Mouse (Mus musculus) midbrain, embryonic 16.5 days (tissue): ENCODE results near the gene Cacnb4. TPM values are rescaled to one million over a fixed set of nuclear protein-coding genes. Genes with fewer than 3 reads are reported as not detected.

ENCODE experiments used
- ATAC-seq: fragments of 200-750 bp; cut with Nextera tagmentation; 2 replicates; pipeline ENCODE4 v1.8.0; 2017; ENCODE audit warnings: moderate TSS enrichment
- H3K27ac ChIP-seq: fragments of 300-500 bp; sonication (generic); 2 replicates; pipeline ENCODE4 v1.5.1; 2014; ENCODE audit warnings: mild to moderate bottlenecking, low read length, mixed read lengths
- H3K27me3 ChIP-seq: fragments of 300-500 bp; sonication (generic); 2 replicates; pipeline ENCODE4 v1.6.1; 2014; ENCODE audit warnings: low read depth, low read length, mixed read lengths; ENCODE audit not compliant: control insufficient read depth, insufficient read depth
- H3K36me3 ChIP-seq: fragments of 300-500 bp; sonication (generic); 2 replicates; pipeline ENCODE4 v1.6.1; 2014; ENCODE audit warnings: mild to moderate bottlenecking, low read length, moderate library complexity, mixed read lengths; ENCODE audit not compliant: control insufficient read depth, insufficient read depth
- H3K4me1 ChIP-seq: fragments of 300-500 bp; sonication (generic); 2 replicates; pipeline ENCODE4 v1.6.1; 2014; ENCODE audit warnings: mild to moderate bottlenecking, low read length, mixed read lengths; ENCODE audit not compliant: control insufficient read depth, insufficient read depth
- H3K4me2 ChIP-seq: fragments of 300-500 bp; sonication (generic); 2 replicates; pipeline ENCODE4 v1.6.1; 2014; ENCODE audit warnings: mild to moderate bottlenecking, low read length, mixed read lengths
- H3K4me3 ChIP-seq: fragments of 300-500 bp; sonication (generic); 2 replicates; pipeline ENCODE4 v1.5.1; 2014; ENCODE audit warnings: low read depth, mild to moderate bottlenecking, low read length, moderate library complexity, mixed read lengths
- H3K9ac ChIP-seq: fragments of 300-500 bp; sonication (generic); 2 replicates; pipeline ENCODE4 v1.6.1; 2014; ENCODE audit warnings: low read depth, low read length, mixed read lengths
- H3K9me3 ChIP-seq: fragments of 300-500 bp; sonication (generic); replicated peaks from 2 replicates; pipeline ENCODE4 v1.6.1; 2014; ENCODE audit warnings: mild to moderate bottlenecking, low read length, mixed read lengths; ENCODE audit not compliant: control insufficient read depth, poor library complexity, severe bottlenecking
- WGBS: fragments of 180-500 bp; shearing (Covaris S2); extraction: QIAGEN DNeasy Blood & Tissue Kit; methylation state at CpG from one replicate; pipeline ENCODE4 v1.1.7; 2014; 5-methylcytosine and 5-hydroxymethylcytosine counted together
- polyA plus RNA-seq: library from polyadenylated mRNA; unstranded; fragments of >200 nt; fragmentation: Nextera tagmentation; extraction: Ambion mirVana; gene quantifications from 2 replicates; pipeline ENCODE4 v1.2.1, GENCODE M21; 2015

Gene Cacnb4
- polyA plus RNA-seq, 1 experiment from 2014 or later: 15.6 TPM

GRCm38 (mm10) chr2:52561137-52561536, 115.5 kb downstream of the Cacnb4 start:
- H3K4me3 ChIP-seq: no peak overlapping the region
- no peaks in the 10 kb centered on the region for H3K9me3 ChIP-seq
- WGBS: 89% methylated on average over 7 of the region's 7 CpGs
- peaks cover 14% of the 10 kb centered on the region for H3K4me1 ChIP-seq
- no peaks in the 10 kb centered on the region for H3K27me3 ChIP-seq
- no peak overlapping the region for H3K27ac ChIP-seq
- H3K9ac ChIP-seq: no peak overlapping the region
- no peak overlapping the region for H3K4me2 ChIP-seq
- no peaks in the 10 kb centered on the region for H3K36me3 ChIP-seq
- no peak for ATAC-seq

DNA sequence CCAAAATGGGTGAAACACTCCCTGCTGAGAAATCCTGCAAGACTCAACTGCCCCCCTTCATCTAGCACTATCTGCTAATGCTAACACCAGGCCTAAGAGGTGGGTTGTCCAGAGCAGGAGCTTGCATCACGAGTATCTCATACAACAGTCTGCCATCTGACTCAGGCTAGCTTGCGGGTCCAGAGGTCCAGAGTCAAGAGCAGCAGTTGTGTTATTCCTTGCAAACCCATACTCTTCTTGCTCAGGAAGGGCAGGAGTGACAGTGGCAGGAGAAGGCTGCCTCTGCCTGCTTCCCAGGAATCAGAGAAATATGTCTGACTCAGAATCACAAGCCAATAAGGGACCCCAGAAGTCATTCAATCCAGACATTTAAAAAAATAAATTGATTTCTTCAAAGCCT, 116.4 kb downstream of the Cacnb4 start:
- Histone ChIP-seq H3K27ac (no peak overlapping the region), H3K4me1 (peaks cover 22% of the 10 kb centered on the region), H3K9me3 (no peaks in the 10 kb centered on the region), H3K4me2 (no peak overlapping the region), H3K4me3 (no peak overlapping the region), H3K36me3 (no peaks in the 10 kb centered on the region), H3K9ac (no peak overlapping the region), H3K27me3 (no peaks in the 10 kb centered on the region)
- WGBS: 90% methylated on average over 2 of the region's 2 CpGs
- no peak for ATAC-seq

GRCm38 (mm10) chr2:52558411-52558810, 118.2 kb downstream of the Cacnb4 start:
- peak overlapping the region; percentile 73 for H3K4me2 ChIP-seq
- peak; percentile 99 for ATAC-seq
- 17% methylated on average over 8 of the region's 8 CpGs for WGBS

DNA sequence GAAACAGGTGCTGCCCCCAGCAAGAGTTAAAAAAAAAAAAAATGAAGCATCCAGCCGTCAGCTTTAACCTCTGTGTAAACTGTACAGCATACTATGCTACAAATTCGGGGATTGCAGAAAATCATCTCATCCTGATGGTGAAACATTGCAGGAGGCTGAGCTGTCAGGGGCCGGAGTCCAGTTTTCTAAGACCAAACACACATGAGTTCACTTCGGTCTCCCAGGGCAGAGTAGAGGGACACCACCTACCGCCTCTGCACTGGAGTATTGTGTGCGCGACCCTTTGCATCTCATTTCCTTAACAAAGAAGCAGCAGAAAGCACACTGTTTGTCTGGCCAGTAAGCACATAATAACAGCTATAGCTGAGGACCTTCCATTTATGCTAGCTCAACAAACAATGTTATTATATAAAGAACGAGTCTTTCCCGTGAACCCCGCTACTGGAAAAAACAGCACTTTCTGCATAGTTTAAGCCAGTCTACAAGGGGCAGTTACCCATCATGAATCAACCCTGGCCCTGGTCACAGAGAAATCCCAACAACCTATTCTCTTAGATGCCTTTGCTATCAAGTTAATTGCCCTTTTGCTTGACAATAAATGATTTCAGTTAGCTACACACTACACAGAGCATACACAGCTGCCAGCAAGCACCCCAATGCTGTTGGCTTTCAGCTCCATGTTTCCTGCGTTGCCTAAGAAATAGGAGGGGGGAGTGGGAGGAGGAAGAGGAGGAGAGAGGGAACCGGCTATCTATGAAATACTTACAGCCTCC, 118.9 kb downstream of the Cacnb4 start:
- Histone ChIP-seq H3K27me3 (no peaks in the 10 kb centered on the region), H3K27ac (peak overlapping the region; percentile 85), H3K9ac (peak overlapping the region; percentile 63), H3K4me3 (peak overlapping the region; percentile 61), H3K4me2 (peak overlapping the region; percentile 73), H3K9me3 (peaks cover 4% of the 10 kb centered on the region), H3K36me3 (peaks cover 3% of the 10 kb centered on the region), H3K4me1 (peaks cover 22% of the 10 kb centered on the region)
- peak; percentile 88 for ATAC-seq
- WGBS: 15% methylated on average over 12 of the region's 12 CpGs

More at GRCm38 (mm10) chr2:52558411-52558810, 118.2 kb downstream of the Cacnb4 start:
- Histone ChIP-seq H3K9me3 (peaks cover 2% of the 10 kb centered on the region), H3K4me1 (peaks cover 22% of the 10 kb centered on the region), H3K27ac (peak overlapping the region; percentile 85), H3K4me3 (peak overlapping the region; percentile 61), H3K9ac (peak overlapping the region; percentile 63), H3K27me3 (no peaks in the 10 kb centered on the region), H3K36me3 (peaks cover 1% of the 10 kb centered on the region)

DNA sequence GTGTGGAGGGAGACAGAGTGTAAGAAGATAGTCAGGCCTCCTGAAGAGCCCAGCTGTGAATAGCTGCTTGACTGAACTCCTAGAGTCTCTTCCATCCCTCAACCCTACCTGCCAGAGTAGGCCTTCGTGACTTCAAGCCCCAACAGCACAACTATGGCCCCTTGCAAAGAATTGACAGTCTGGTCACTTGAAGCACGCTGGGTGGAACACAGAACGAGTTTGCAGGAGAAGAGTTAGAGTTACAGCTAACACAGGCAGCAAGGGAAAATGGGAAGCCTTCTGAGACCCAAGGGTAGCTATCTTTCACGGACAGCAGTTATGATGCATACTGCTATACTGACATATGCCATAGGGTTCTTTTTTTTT, 119.7 kb downstream of the Cacnb4 start:
- peak overlapping the region; percentile 61 for H3K4me3 ChIP-seq
- H3K4me1 ChIP-seq: peaks cover 22% of the 10 kb centered on the region
- peak overlapping the region; percentile 63 for H3K9ac ChIP-seq
- H3K9me3 ChIP-seq: peaks cover 4% of the 10 kb centered on the region
- peaks cover 3% of the 10 kb centered on the region for H3K36me3 ChIP-seq
- WGBS: 55% methylated on average over 4 of the region's 4 CpGs
- no peak for ATAC-seq
- H3K27me3 ChIP-seq: no peaks in the 10 kb centered on the region
- peak overlapping the region; percentile 40; the same call in 1 of the 2 replicates for H3K27ac ChIP-seq
- peak overlapping the region; percentile 73 for H3K4me2 ChIP-seq

DNA sequence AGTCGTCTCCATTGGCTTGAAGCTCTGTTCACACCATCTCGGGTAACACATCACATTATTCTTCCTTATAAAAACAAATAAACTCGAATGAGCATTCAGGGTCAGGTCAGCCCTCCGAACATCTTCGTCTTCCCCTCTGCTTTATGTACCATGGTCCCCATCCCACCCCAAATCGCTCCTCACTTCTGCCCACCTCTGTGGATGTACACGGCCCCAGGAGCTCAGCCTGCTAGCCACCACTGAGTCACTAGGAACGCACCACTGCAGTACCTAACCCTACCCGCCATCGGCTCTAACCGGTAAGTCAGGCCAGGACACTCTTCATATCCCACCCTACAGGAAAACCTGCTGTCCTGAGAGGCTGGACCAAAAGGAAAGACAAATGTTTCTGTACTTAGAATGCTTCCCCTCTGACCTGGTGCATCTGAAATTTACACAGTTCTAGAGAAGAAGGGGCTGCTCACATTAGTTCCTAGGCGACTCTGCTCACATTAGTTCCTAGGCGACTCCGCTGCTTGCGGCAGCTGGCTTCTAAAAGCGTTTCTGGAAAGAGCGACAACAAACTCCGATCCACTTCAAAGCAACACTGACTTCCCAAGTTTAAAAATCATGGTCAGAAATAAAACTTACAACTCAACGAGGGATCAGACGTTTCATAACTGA, 120.2 kb downstream of the Cacnb4 start:
- H3K27ac ChIP-seq: 0 out of 2 replicates have a peak overlapping the region, but pooled peaks have one; percentile 40
- H3K4me2 ChIP-seq: peak overlapping the region; percentile 73
- peaks cover 4% of the 10 kb centered on the region for H3K9me3 ChIP-seq
- peaks cover 3% of the 10 kb centered on the region for H3K36me3 ChIP-seq
- ATAC-seq: no peak
- H3K27me3 ChIP-seq: no peaks in the 10 kb centered on the region
- 83% methylated on average over 20 of the region's 20 CpGs for WGBS
- H3K4me3 ChIP-seq: peak overlapping the region; percentile 61
- H3K4me1 ChIP-seq: peaks cover 22% of the 10 kb centered on the region
- H3K9ac ChIP-seq: peak overlapping the region; percentile 63

- Histone ChIP-seq H3K9ac (no peak overlapping the region), H3K36me3 (peaks cover 2% of the 10 kb centered on the region), H3K4me3 (no peak overlapping the region), H3K4me2 (no peak overlapping the region), H3K9me3 (peaks cover 2% of the 10 kb centered on the region), H3K27me3 (no peaks in the 10 kb centered on the region), H3K27ac (no peak overlapping the region), H3K4me1 (no peaks in the 10 kb centered on the region)
- 93% methylated on average over 3 of the region's 3 CpGs for WGBS
- no peak for ATAC-seq
These were observed 128.2 kb downstream of the Cacnb4 start for GRCm38 (mm10) chr2:52548401-52548800.

GRCm38 (mm10) chr2:52547331-52547730, 129.3 kb downstream of the Cacnb4 start:
- Histone ChIP-seq H3K27ac (no peak overlapping the region), H3K4me2 (no peak overlapping the region), H3K27me3 (no peaks in the 10 kb centered on the region), H3K9ac (no peak overlapping the region), H3K9me3 (no peaks in the 10 kb centered on the region), H3K4me1 (no peaks in the 10 kb centered on the region), H3K36me3 (no peaks in the 10 kb centered on the region), H3K4me3 (no peak overlapping the region)
- WGBS: 87% methylated on average over 11 of the region's 11 CpGs
- no peak for ATAC-seq

- Histone ChIP-seq H3K27me3 (no peaks in the 10 kb centered on the region), H3K27ac (no peak overlapping the region), H3K36me3 (no peaks in the 10 kb centered on the region), H3K9ac (no peak overlapping the region), H3K4me1 (no peaks in the 10 kb centered on the region), H3K9me3 (no peaks in the 10 kb centered on the region), H3K4me2 (no peak overlapping the region), H3K4me3 (no peak overlapping the region)
- no peak for ATAC-seq
- 78% methylated on average over 2 of the region's 2 CpGs for WGBS
These were observed 132.1 kb downstream of the Cacnb4 start for GRCm38 (mm10) chr2:52544527-52544926.
